In the genomic region with DNA sequence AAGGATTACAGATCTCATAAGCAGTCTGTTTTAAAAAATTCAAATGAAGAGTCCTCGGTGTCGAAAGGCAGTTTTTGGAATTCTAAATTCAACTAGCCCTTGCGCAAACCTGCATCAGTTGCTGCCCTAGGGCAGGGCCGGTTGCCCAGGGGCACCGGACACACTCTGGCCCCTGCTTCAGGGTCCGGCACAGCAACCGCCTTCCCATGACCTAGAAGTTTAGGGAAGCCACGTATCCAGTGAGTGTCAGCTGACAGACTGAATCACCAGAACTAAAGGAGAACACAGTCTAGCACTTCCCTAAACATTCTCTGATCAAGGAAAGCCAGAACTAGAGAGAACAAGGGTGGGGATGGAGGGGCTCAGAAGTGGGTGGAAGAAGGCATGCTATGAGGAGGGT, we compare ENCODE assay signal across 8 mouse cellular contexts. TPM values are rescaled to one million over a fixed set of nuclear protein-coding genes. Genes with fewer than 3 reads are reported as not detected.
DNase-seq lines count a peak whose midpoint lies in the region; ATAC-seq and TF ChIP-seq lines count a peak whose summit lies in the region.

No protein-coding gene starts in this region.

- no peaks in the 10 kb centered on the region for H3K9me3 ChIP-seq in heart, embryonic 15.5 days (replicated peaks)
- H3K9me3 ChIP-seq in limb, embryonic 14.5 days (ENCODE audit: control insufficient read depth, low read length): no peaks in the 10 kb centered on the region
- H3K9me3 ChIP-seq in midbrain, embryonic 13.5 days: no peaks in the 10 kb centered on the region

- 2% methylated on average over 8 of the region's 8 CpGs for WGBS in heart, embryonic 15.5 days
- 2% methylated on average over 8 of the region's 8 CpGs for WGBS in limb, embryonic 14.5 days
- WGBS in midbrain, embryonic 13.5 days: 2% methylated on average over 8 of the region's 8 CpGs

- peaks cover 7% of the 10 kb centered on the region; the same call in 1 of the 2 replicates for H3K4me1 ChIP-seq in heart, embryonic 15.5 days (replicated peaks)
- peaks cover 4% of the 10 kb centered on the region; the same call in 1 of the 2 replicates for H3K4me1 ChIP-seq in limb, embryonic 14.5 days (ENCODE audit: control insufficient read depth, insufficient read depth, low read length)
- H3K4me1 ChIP-seq in midbrain, embryonic 13.5 days (replicated peaks): peaks cover 14% of the 10 kb centered on the region

- no peaks in the 10 kb centered on the region for H3K36me3 ChIP-seq in heart, embryonic 15.5 days
- H3K36me3 ChIP-seq in limb, embryonic 14.5 days (ENCODE audit: control insufficient read depth, insufficient read depth, low read length): no peaks in the 10 kb centered on the region
- H3K36me3 ChIP-seq in midbrain, embryonic 13.5 days: no peaks in the 10 kb centered on the region

- no peak for DNase-seq in frontal cortex, postnatal 14 days (ENCODE audit: low spot score in 2 of 2)
- peak; percentile 43 for DNase-seq in 3T3-L1 (ENCODE audit: low read depth, low spot score)
- DNase-seq in embryo, embryonic 9.5 days (ENCODE audit: extremely low spot score): peak; percentile 6
- no peak for DNase-seq in limb, embryonic 14.5 days (ENCODE audit: low spot score)
- no peak for DNase-seq in right cerebral cortex, postnatal 36 days (ENCODE audit: low spot score in 2 of 2)

- H3K27me3 ChIP-seq in heart, embryonic 15.5 days: no peaks in the 10 kb centered on the region; the same call in 1 of the 2 replicates
- no peaks in the 10 kb centered on the region for H3K27me3 ChIP-seq in limb, embryonic 14.5 days (ENCODE audit: control insufficient read depth, insufficient read depth, low read length)
- H3K27me3 ChIP-seq in midbrain, embryonic 13.5 days: peaks cover 14% of the 10 kb centered on the region

- H3K4me3 ChIP-seq in heart, embryonic 15.5 days: peak overlapping the region; percentile 86
- H3K4me3 ChIP-seq in limb, embryonic 14.5 days (replicated peaks; ENCODE audit: low read length): peak overlapping the region; percentile 50
- H3K4me3 ChIP-seq in midbrain, embryonic 13.5 days (replicated peaks): peak overlapping the region; percentile 56

- peak; percentile 60 for ATAC-seq in frontal cortex, adult (ENCODE audit: low TSS enrichment)
- no peak; the same call in 1 of the 2 replicates for ATAC-seq in heart, embryonic 15.5 days (replicated peaks; ENCODE audit: insufficient number of reproducible peaks, insufficient read depth, low FRiP score, low read depth)
- ATAC-seq in limb, embryonic 14.5 days (ENCODE audit: low FRiP score, low read depth): no peak; the same call in 1 of the 2 replicates
- ATAC-seq in midbrain, embryonic 13.5 days: peak; percentile 54

- peak overlapping the region; percentile 69 for H3K9ac ChIP-seq in heart, embryonic 15.5 days
- H3K9ac ChIP-seq in limb, embryonic 14.5 days (ENCODE audit: low read depth, low read length, severe bottlenecking): peak overlapping the region; percentile 66
- H3K9ac ChIP-seq in midbrain, embryonic 13.5 days (replicated peaks): peak overlapping the region; percentile 69

- no peak overlapping the region for H3K27ac ChIP-seq in heart, embryonic 15.5 days
- H3K27ac ChIP-seq in limb, embryonic 14.5 days (replicated peaks; ENCODE audit: low read depth, low read length): no peak overlapping the region
- H3K27ac ChIP-seq in midbrain, embryonic 13.5 days: no peak overlapping the region

- peak overlapping the region; percentile 97 for H3K4me2 ChIP-seq in heart, embryonic 15.5 days
- H3K4me2 ChIP-seq in limb, embryonic 14.5 days (replicated peaks; ENCODE audit: low read depth, low read length, severe bottlenecking): peak overlapping the region; percentile 81
- peak overlapping the region; percentile 85 for H3K4me2 ChIP-seq in midbrain, embryonic 13.5 days (replicated peaks)

- no peak for TF ChIP-seq POLR2A in limb, embryonic 14.5 days (IDR thresholded peaks at IDR 0.05; ENCODE audit: borderline replicate concordance, extremely low read depth, insufficient read depth, insufficient read length)

RNA-seq across cellular contexts. Expression of gene Cyp4v3, which starts 0.5 kb away (rescaled TPM):
- polyA plus RNA-seq in heart, embryonic 15.5 days (2015; fragmentation: Nextera tagmentation; extraction: Ambion mirVana): 0.60 and 1.0 TPM in 2 replicates
- 1.1 and 1.4 TPM in 2 replicates for polyA plus RNA-seq in limb, embryonic 14.5 days (2012; rRNA removed)
- polyA plus RNA-seq in limb, embryonic 14.5 days (2014; fragmentation: Nextera tagmentation; extraction: Ambion mirVana): 0.98 and 2.2 TPM in 2 replicates
- polyA plus RNA-seq in midbrain, embryonic 13.5 days (2015; fragmentation: Nextera tagmentation; extraction: Ambion mirVana): 1.9 and 2.3 TPM in 2 replicates

RNA-seq across cellular contexts. Expression of gene Gm45753, which starts 25.2 kb away (rescaled TPM):
- 0.29 TPM in 1 of 2 replicates, not detected in the other for polyA plus RNA-seq in heart, embryonic 15.5 days (2015; fragmentation: Nextera tagmentation; extraction: Ambion mirVana)
- not detected in 2 replicates for polyA plus RNA-seq in limb, embryonic 14.5 days (2012; rRNA removed)
- polyA plus RNA-seq in limb, embryonic 14.5 days (2014; fragmentation: Nextera tagmentation; extraction: Ambion mirVana): not detected in 2 replicates
- polyA plus RNA-seq in midbrain, embryonic 13.5 days (2015; fragmentation: Nextera tagmentation; extraction: Ambion mirVana): not detected in 2 replicates

RNA-seq across cellular contexts. Expression of gene Klkb1, which starts 38.8 kb away (rescaled TPM):
- 0.08 TPM in 1 of 2 replicates, not detected in the other for polyA plus RNA-seq in heart, embryonic 15.5 days (2015; fragmentation: Nextera tagmentation; extraction: Ambion mirVana)
- polyA plus RNA-seq in limb, embryonic 14.5 days (2012; rRNA removed): 0.01 TPM in 2 replicates
- not detected in 2 replicates for polyA plus RNA-seq in limb, embryonic 14.5 days (2014; fragmentation: Nextera tagmentation; extraction: Ambion mirVana)
- 0.04 TPM in 1 of 2 replicates, not detected in the other for polyA plus RNA-seq in midbrain, embryonic 13.5 days (2015; fragmentation: Nextera tagmentation; extraction: Ambion mirVana)

RNA-seq across cellular contexts. Expression of gene Fam149a, which starts 48.6 kb away (rescaled TPM):
- polyA plus RNA-seq in heart, embryonic 15.5 days (2015; fragmentation: Nextera tagmentation; extraction: Ambion mirVana): 3.6 and 5.1 TPM in 2 replicates
- 11.8 and 12.9 TPM in 2 replicates for polyA plus RNA-seq in limb, embryonic 14.5 days (2012; rRNA removed)
- polyA plus RNA-seq in limb, embryonic 14.5 days (2014; fragmentation: Nextera tagmentation; extraction: Ambion mirVana): 14.9 and 16.8 TPM in 2 replicates
- polyA plus RNA-seq in midbrain, embryonic 13.5 days (2015; fragmentation: Nextera tagmentation; extraction: Ambion mirVana): 4.9 TPM in 2 replicates

Comparison
In these comparisons a context has a peak if more than half of its experiments do, and no peak if none do; other contexts are left out.
1. ATAC-seq: peak in frontal cortex, adult (single experiment) and midbrain, embryonic 13.5 days (single experiment); none in heart, embryonic 15.5 days (single experiment) and limb, embryonic 14.5 days (single experiment).
2. DNase-seq: peak in 3T3-L1 (single experiment) and embryo, embryonic 9.5 days (single experiment); none in frontal cortex, postnatal 14 days (0 of 2), limb, embryonic 14.5 days (single experiment) and right cerebral cortex, postnatal 36 days (0 of 2).
3. Peak in every context shown above with its lines, with median percentiles within 50 percentile points of each other: H3K4me2 ChIP-seq, H3K4me3 ChIP-seq and H3K9ac ChIP-seq.